Mouse (Mus musculus): ENCODE data around the gene Plin5. TPM values are rescaled to one million over a fixed set of nuclear protein-coding genes. Genes with fewer than 3 reads are reported as not detected.

Gene Plin5
- 91.4 and 109 TPM in 2 replicates for total RNA-seq (2021)
- long read RNA-seq, experiment 1, transcript Plin5-201 (9 exons, 1,986 nt): minor isoform, 87 of 270 reads
- long read RNA-seq, experiment 1, transcript Plin5-202 (8 exons, 1,986 nt): major isoform, 89 of 270 reads
- long read RNA-seq, experiment 1, partial matches to known transcripts: 59 of 270 reads
- long read RNA-seq, experiment 1, other reads (novel, unspliced or antisense): 35 of 270 reads
- long read RNA-seq, experiment 2, transcript Plin5-202 (8 exons, 1,986 nt): minor isoform, 64 of 223 reads
- long read RNA-seq, experiment 2, transcript Plin5-201 (9 exons, 1,986 nt): major isoform, 68 of 223 reads
- long read RNA-seq, experiment 2, partial matches to known transcripts: 72 of 223 reads
- long read RNA-seq, experiment 2, other reads (novel, unspliced or antisense): 19 of 223 reads

GRCm38 (mm10) chr17:56117251-56117710 lies at the start of gene Plin5:
TSS of gene Plin5 (minus strand) at chr17:56117596.
- peak; percentile 95 for DNase-seq

GRCm38 (mm10) chr17:56165671-56166070 lies 48.3 kb upstream of the Plin5 start:
- peak; percentile 49 for DNase-seq

GRCm38 (mm10) chr17:56164510-56164909 lies 47.1 kb upstream of the Plin5 start:
- DNase-seq: no peak

- DNase-seq: peak; percentile 52
These were observed 46.2 kb upstream of the Plin5 start for GRCm38 (mm10) chr17:56163523-56164102.

- peak; percentile 98 for DNase-seq
These were observed 44.9 kb upstream of the Plin5 start, which contains the start of gene Tnfaip8l1 for GRCm38 (mm10) chr17:56162231-56162774. TSS of gene Tnfaip8l1 (plus strand) at chr17:56162477.

GRCm38 (mm10) chr17:56159729-56160128 lies 42.3 kb upstream of the Plin5 start:
- DNase-seq: peak; percentile 82

- peak; percentile 91 for DNase-seq
These were observed 36.2 kb upstream of the Plin5 start for GRCm38 (mm10) chr17:56153643-56154042.

GRCm38 (mm10) chr17:56149897-56150296 lies 32.5 kb upstream of the Plin5 start:
- DNase-seq: no peak

- DNase-seq: no peak
These were observed 31.6 kb upstream of the Plin5 start for GRCm38 (mm10) chr17:56148790-56149618.

- DNase-seq: no peak
These were observed 30.9 kb upstream of the Plin5 start for GRCm38 (mm10) chr17:56148280-56148679.

- no peak for DNase-seq
These were observed 30.0 kb upstream of the Plin5 start for GRCm38 (mm10) chr17:56147420-56147819.

GRCm38 (mm10) chr17:56146131-56146530 lies 28.7 kb upstream of the Plin5 start:
- no peak for DNase-seq

GRCm38 (mm10) chr17:56144546-56144945 lies 27.1 kb upstream of the Plin5 start:
- DNase-seq: no peak

- no peak for DNase-seq
These were observed 24.6 kb upstream of the Plin5 start for GRCm38 (mm10) chr17:56141702-56142605.

- DNase-seq: peak; percentile 76
These were observed 22.6 kb upstream of the Plin5 start, which contains the start of gene Sema6b for GRCm38 (mm10) chr17:56139858-56140595. TSS of gene Sema6b (minus strand) at chr17:56140343.

GRCm38 (mm10) chr17:56139355-56139754 lies 22.0 kb upstream of the Plin5 start:
- no peak for DNase-seq

- DNase-seq: no peak
These were observed 20.6 kb upstream of the Plin5 start for GRCm38 (mm10) chr17:56137839-56138613.

- DNase-seq: no peak
These were observed 19.2 kb upstream of the Plin5 start for GRCm38 (mm10) chr17:56136558-56136957.

GRCm38 (mm10) chr17:56134463-56134971 lies 17.1 kb upstream of the Plin5 start:
- peak; percentile 88 for DNase-seq

Data from adrenal gland, postnatal 14 days (tissue).